Mouse (Mus musculus): Measurements from ENCODE around the gene Ccdc92b. TPM values are rescaled to one million over a fixed set of nuclear protein-coding genes. Genes with fewer than 3 reads are reported as not detected.

Ccdc92b gene
- not detected for polyA plus RNA-seq (2017; shearing (Covaris generic))

DNA sequence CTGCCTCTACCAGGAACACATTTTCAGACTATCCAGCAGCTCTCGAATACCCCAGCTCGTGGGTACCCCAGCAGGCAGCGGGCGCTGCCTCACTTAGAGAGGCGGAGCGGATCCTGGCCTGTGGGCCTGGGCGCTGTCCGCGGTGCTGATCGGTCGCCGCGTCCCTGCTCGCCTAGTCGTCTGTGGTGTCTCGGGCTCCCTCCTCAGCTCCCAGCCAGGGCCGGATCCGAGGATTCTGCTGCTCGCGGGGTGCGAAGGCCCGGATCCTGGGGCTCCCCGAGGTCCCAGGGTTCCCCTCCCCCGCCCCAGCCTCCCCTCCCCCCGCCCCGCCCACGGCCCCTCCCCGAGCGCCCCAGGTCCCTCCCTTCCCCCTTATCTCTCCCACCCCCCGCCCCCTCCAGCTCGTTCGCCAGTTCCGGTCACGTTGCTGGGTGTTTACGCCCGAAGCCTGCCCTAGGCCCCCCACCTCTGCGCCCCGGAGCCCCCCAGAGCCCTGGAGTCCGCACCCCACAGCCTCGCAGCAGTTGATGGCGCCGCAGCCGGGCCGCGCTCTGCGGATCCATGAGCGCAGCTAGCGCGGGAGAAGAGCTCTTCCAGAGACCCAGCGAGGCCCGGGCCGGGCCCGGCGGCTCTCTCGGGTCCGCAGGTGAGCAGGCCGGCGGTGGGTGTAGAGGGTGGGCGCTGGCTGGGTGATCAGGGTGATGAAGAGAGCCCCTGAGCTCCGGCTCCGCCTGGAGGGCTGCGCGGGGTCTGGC, at the start of gene Ccdc92b:
Gene Ccdc92b (plus strand): TSS at position 405 of the 755 bp plus-strand sequence.

DNA sequence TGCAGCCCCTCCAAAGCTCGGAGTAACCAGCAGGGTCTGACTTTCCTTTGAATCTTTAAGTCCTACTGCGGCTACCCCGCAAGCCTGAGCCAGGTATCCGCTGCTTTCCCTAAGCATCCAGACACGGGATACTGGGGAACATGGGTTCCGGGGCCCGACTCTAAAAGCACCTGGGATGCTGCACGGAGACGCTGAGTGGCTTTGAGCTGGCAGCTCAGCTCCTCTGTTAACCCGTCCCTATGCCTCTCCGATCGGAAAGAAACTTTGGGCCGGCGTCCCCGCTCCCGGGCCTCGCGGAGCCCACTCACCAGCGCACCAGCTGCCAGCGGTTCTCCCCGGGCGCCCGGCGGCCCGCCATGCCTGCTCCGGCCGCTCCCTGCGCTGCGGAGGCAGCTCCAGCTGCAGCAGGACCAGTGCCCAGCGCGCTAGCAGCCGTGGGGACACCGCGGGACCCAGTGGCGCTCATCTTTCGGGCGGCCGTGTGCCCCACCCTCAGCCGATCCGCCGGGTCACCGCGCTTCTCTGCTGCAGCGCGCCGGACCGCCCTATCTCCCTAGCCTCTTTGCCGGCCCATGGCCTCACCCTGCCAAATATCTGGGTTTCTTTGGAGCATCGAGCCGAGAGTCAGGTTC, 8.7 kb upstream of the Ccdc92b start, which contains the start of gene Rap1gap2:
Gene Rap1gap2 (minus strand): TSS at position 371 of the 632 bp plus-strand sequence.

DNA sequence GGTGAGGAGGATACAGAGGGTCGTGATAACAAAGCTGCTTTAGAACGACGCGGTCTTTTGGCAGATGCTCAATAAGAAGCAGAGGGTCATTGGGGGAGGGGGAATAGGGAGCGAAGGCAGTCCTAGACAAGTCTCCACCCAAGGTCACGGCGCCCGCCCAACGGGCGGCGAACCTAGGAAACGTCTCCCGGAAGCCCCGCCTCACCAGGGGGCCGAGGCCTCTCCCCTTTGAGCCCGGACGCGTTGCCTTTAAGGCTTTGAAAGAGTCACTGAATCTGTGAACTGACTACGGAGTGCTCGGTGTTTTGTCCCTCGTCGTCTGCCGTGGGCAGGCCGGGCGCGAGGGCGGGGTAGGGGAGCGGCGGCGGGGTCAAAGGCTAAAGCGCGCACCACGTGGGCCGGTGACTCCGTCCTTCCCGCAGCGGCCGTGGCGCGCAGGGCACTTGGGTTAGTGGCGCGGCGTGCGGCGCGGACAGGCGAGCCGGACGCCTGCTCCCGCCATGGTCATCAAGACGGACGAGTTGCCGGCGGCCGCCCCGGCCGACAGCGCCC, 29.8 kb downstream of the Ccdc92b start, which contains the start of gene Cluh:
Gene Cluh (plus strand): TSS at position 401 of the 552 bp plus-strand sequence.

Other genes starting within 250 kb of the Ccdc92b start
- 1 to 10 TPM; 2.5 to 7.6 TPM for gene Rap1gap2, start 8.7 kb upstream of the Ccdc92b start, polyA plus RNA-seq (2017; shearing (Covaris generic))
- 10 to 100 TPM; 10.7 to 23.1 TPM for gene Cluh, start 29.9 kb downstream of the Ccdc92b start, polyA plus RNA-seq (2017; shearing (Covaris generic))
- gene Pafah1b1, start 105.1 kb downstream of the Ccdc92b start, polyA plus RNA-seq (2017; shearing (Covaris generic)) = 10 to 100 TPM; 70.1 to 76.3 TPM
- gene Mettl16, start 151.2 kb downstream of the Ccdc92b start, polyA plus RNA-seq (2017; shearing (Covaris generic)) = 10 to 100 TPM; 27.7 to 28.8 TPM
- 1 to 10 TPM; 7.1 to 8.2 TPM for gene Mnt, start 211.3 kb downstream of the Ccdc92b start, polyA plus RNA-seq (2017; shearing (Covaris generic))

Measured in activated CD4-positive, CD25-positive, alpha-beta regulatory T cell (primary cell).